Mouse (Mus musculus) embryonic facial prominence, embryonic 13.5 days (tissue): ENCODE data around the gene Olfr1240. TPM values are rescaled to one million over a fixed set of nuclear protein-coding genes. Genes with fewer than 3 reads are reported as not detected.

Experiments used
- ATAC-seq: fragments of 200-750 bp; cut with Nextera tagmentation; 2 replicates; pipeline ENCODE4 v1.8.0; 2017; ENCODE audit warnings: low read depth; ENCODE audit not compliant: insufficient number of reproducible peaks, insufficient read depth, low FRiP score, low TSS enrichment
- H3K27ac ChIP-seq: fragments of 300-500 bp; sonication (generic); 2 replicates; pipeline ENCODE4 v1.5.1; 2015; ENCODE audit warnings: moderate library complexity, mild to moderate bottlenecking, inconsistent platforms
- H3K27me3 ChIP-seq: fragments of 300-500 bp; sonication (generic); 2 replicates; pipeline ENCODE4 v1.6.1; 2015; ENCODE audit warnings: mild to moderate bottlenecking, inconsistent platforms
- H3K36me3 ChIP-seq: fragments of 300-500 bp; sonication (generic); 2 replicates; pipeline ENCODE4 v1.6.1; 2015; ENCODE audit warnings: mild to moderate bottlenecking, inconsistent platforms
- H3K4me1 ChIP-seq: fragments of 300-500 bp; sonication (generic); 2 replicates; pipeline ENCODE4 v1.6.1; 2015; ENCODE audit warnings: inconsistent platforms
- H3K4me2 ChIP-seq: fragments of 300-500 bp; sonication (generic); 2 replicates; pipeline ENCODE4 v1.6.1; 2015; ENCODE audit warnings: moderate library complexity, mild to moderate bottlenecking, inconsistent platforms
- H3K4me3 ChIP-seq: fragments of 300-500 bp; sonication (generic); 2 replicates; pipeline ENCODE4 v1.5.1; 2015; ENCODE audit warnings: mild to moderate bottlenecking, inconsistent platforms
- H3K9ac ChIP-seq: fragments of 300-500 bp; sonication (generic); 2 replicates; pipeline ENCODE4 v1.6.1; 2015; ENCODE audit warnings: mild to moderate bottlenecking, inconsistent platforms
- H3K9me3 ChIP-seq: fragments of 300-500 bp; sonication (generic); 2 replicates; pipeline ENCODE4 v1.6.1; 2016; ENCODE audit warnings: inconsistent platforms
- WGBS: fragments of 180-500 bp; shearing (Covaris S2); methylation state at CpG from one replicate; pipeline ENCODE4 v1.1.7; 2015; ENCODE audit warnings: mixed read lengths; 5-methylcytosine and 5-hydroxymethylcytosine counted together
- polyA plus RNA-seq: library from polyadenylated mRNA; unstranded; fragments of >200 nt; fragmentation: Nextera tagmentation; extraction: Ambion mirVana; gene quantifications from 2 replicates; pipeline ENCODE4 v1.2.1, GENCODE M21; 2015

The Olfr1240 gene
- polyA plus RNA-seq, result not detected in 2 replicates

DNA sequence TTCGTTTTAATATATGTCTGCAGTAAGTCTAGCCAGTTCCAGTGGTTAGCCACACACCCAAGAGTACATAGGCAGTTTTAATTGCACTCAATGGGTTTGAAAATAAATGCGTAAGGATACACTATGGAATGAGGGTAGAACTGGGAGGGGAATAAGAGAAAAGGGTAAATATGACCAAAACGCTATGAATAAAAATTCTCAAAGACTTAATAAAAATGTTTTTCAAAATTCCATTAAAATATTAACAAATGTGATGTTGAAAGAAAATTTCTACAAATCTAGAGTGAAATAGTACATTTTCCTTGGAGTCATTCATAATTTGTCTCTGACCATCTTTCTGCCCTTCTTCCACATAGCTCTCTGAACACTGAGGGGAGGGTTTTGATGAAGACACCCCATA lies at the start of gene Olfr1240:
Gene Olfr1240, minus strand, starts transcription at position 101 of the 400 bp plus-strand sequence.
- 82% methylated on average over 3 of the region's 3 CpGs for WGBS
- no peaks in the 10 kb centered on the region for H3K4me1 ChIP-seq
- no peak within 1 kb of the TSS for H3K9ac ChIP-seq
- no peaks in the 10 kb centered on the region for H3K36me3 ChIP-seq
- H3K4me3 ChIP-seq, result no peak within 1 kb of the TSS
- H3K4me2 ChIP-seq, result no peak within 1 kb of the TSS
- ATAC-seq, result no peak
- H3K27ac ChIP-seq, result no peak within 1 kb of the TSS
- H3K9me3 ChIP-seq, result no peaks in the 10 kb centered on the region
- no peaks in the 10 kb centered on the region for H3K27me3 ChIP-seq

DNA sequence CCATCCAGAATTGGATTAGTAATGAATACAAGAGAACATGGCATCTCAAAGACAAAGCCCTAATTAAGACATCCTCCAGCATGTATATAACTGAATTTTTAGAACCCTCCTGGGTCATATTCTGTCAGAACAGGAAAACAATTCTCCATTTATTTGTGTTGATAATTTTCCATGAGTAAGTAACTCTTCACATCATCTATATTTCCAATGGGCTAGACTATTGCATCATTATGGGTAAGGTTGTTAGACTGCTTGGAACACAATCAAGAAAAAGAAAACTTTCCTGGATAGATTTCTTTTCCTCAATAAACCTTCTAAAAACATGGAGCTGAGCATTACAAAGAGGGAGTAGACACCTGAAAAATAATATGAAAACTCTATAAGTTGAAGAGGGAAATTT lies 44.2 kb upstream of the Olfr1240 start, which contains the start of gene Olfr1241:
Gene Olfr1241, minus strand, starts transcription at position 101 of the 400 bp plus-strand sequence.
- no peak for ATAC-seq
- Histone ChIP-seq H3K9me3 (no peaks in the 10 kb centered on the region), H3K36me3 (no peaks in the 10 kb centered on the region), H3K27me3 (no peaks in the 10 kb centered on the region), H3K4me1 (no peaks in the 10 kb centered on the region), H3K4me2 (no peak within 1 kb of the TSS), H3K4me3 (no peak within 1 kb of the TSS), H3K9ac (no peak within 1 kb of the TSS), H3K27ac (no peak within 1 kb of the TSS)

DNA sequence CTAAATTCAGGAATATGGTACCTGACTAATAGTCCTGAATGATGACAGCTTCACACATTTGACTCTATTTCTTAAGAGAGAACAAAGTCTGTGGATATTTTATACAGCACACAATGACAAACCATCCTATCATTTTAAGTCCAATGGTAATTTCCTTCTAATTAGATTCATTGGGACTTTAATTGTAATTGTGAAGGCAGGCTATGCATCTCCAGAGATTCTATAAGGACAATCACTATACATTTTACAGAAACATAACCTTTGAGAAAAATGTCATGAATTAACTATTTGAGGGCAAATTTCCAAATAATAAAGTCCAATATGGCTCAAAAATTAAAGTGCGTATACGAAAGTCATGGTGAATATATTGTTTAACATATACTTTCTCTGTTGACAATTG lies 22.5 kb downstream of the Olfr1240 start, which contains the start of gene Olfr1239:
Gene Olfr1239, minus strand, starts transcription at position 101 of the 400 bp plus-strand sequence.
- H3K9ac ChIP-seq, result no peak within 1 kb of the TSS
- H3K4me3 ChIP-seq, result no peak within 1 kb of the TSS
- 93% methylated on average over 2 of the region's 2 CpGs for WGBS
- no peaks in the 10 kb centered on the region for H3K27me3 ChIP-seq
- ATAC-seq, result no peak
- no peaks in the 10 kb centered on the region for H3K4me1 ChIP-seq
- H3K4me2 ChIP-seq, result no peak within 1 kb of the TSS
- no peaks in the 10 kb centered on the region for H3K36me3 ChIP-seq
- no peaks in the 10 kb centered on the region for H3K9me3 ChIP-seq
- H3K27ac ChIP-seq, result no peak within 1 kb of the TSS

DNA sequence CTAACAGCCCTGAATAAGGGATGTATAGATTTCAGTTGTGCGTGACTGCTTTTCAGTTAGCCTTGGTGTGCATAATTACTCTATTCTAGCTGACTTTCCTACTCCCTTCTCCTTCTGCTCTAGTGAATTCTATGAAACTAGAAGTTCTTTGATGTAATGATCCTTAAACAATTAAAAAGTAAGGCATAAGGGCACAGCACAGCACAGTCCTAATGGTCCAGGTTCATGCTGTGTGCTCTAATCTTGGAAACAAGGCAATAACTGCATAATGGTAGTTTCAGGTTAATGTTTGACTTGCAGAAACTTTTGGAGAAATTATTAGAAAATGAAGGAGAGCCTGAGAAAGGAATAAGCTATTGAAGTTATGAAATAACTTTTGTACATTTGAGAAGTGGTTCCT lies 28.2 kb downstream of the Olfr1240 start:
- no peaks in the 10 kb centered on the region for H3K4me1 ChIP-seq
- H3K27me3 ChIP-seq, result no peaks in the 10 kb centered on the region
- ATAC-seq, result no peak
- no peaks in the 10 kb centered on the region for H3K36me3 ChIP-seq
- no peak overlapping the region for H3K4me2 ChIP-seq
- H3K27ac ChIP-seq, result no peak overlapping the region
- H3K4me3 ChIP-seq, result no peak overlapping the region
- H3K9me3 ChIP-seq, result no peaks in the 10 kb centered on the region
- no peak overlapping the region for H3K9ac ChIP-seq
- 85% methylated on average over 1 of the region's 1 CpGs for WGBS

DNA sequence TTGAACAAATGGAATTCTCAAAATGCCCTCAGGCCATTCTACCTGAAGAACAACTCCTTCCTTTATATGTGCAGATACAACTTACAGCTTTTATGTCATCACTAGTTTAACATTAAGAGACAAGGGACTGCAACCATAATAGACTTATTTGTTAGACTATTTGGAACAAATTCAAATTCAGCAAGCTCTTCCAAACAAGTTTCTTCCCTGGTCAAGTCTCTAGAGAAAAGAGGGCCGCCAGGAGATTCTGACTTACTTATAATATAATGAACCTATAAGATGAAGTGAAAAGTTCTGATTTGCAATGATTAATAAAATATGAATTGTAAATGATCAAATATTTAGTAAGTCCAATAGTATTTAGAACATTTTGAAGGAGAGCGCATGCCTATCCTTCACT lies 33.2 kb downstream of the Olfr1240 start, which contains the start of gene Olfr1238:
Gene Olfr1238, minus strand, starts transcription at position 101 of the 400 bp plus-strand sequence.
- no peak for ATAC-seq
- H3K9ac ChIP-seq, result no peak within 1 kb of the TSS
- 91% methylated on average over 2 of the region's 2 CpGs for WGBS
- no peaks in the 10 kb centered on the region for H3K9me3 ChIP-seq
- H3K4me1 ChIP-seq, result no peaks in the 10 kb centered on the region
- no peak within 1 kb of the TSS for H3K4me3 ChIP-seq
- H3K27ac ChIP-seq, result no peak within 1 kb of the TSS
- H3K36me3 ChIP-seq, result no peaks in the 10 kb centered on the region
- H3K27me3 ChIP-seq, result no peaks in the 10 kb centered on the region
- no peak within 1 kb of the TSS for H3K4me2 ChIP-seq

DNA sequence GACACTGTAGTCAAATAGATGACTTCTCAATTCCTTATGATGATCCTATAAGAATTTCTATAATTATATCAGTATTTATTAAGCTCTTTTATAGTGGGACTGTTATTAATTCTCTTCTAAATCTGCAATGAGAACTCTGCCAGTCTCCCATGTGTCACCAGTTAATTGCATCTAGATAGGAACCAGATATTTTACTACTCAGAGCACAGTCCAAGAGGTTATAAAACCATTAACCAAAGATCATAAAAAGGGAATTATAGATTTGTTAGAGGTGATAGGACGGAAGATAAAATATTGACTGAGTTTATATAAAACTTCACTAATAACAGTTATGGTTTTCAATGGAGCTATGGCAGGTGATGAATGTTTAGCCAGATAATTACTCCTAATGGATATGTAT lies 41.9 kb downstream of the Olfr1240 start:
- Histone ChIP-seq H3K4me3 (no peak overlapping the region), H3K9ac (no peak overlapping the region), H3K4me1 (no peaks in the 10 kb centered on the region), H3K9me3 (no peaks in the 10 kb centered on the region), H3K27ac (no peak overlapping the region), H3K4me2 (no peak overlapping the region), H3K27me3 (no peaks in the 10 kb centered on the region), H3K36me3 (no peaks in the 10 kb centered on the region)
- no peak for ATAC-seq
- WGBS, result 84% methylated on average over 1 of the region's 1 CpGs

Other genes starting within 250 kb of the Olfr1240 start
- not detected in 2 replicates for gene Olfr1226, start 243.0 kb downstream of the Olfr1240 start, polyA plus RNA-seq
- gene Olfr1228, start 188.9 kb downstream of the Olfr1240 start, polyA plus RNA-seq, result not detected in 2 replicates
- gene Olfr1229, start 155.0 kb downstream of the Olfr1240 start, polyA plus RNA-seq, result not detected in 2 replicates
- gene Olfr1230, start 145.7 kb downstream of the Olfr1240 start, polyA plus RNA-seq, result not detected in 2 replicates
- not detected in 2 replicates for gene Olfr1231, start 135.9 kb downstream of the Olfr1240 start, polyA plus RNA-seq
- gene Olfr1232, start 113.3 kb downstream of the Olfr1240 start, polyA plus RNA-seq, result not detected in 2 replicates
- gene Olfr1233, start 100.6 kb downstream of the Olfr1240 start, polyA plus RNA-seq, result not detected in 2 replicates
- gene Olfr1234, start 78.1 kb downstream of the Olfr1240 start, polyA plus RNA-seq, result not detected in 2 replicates
- gene Olfr1238, start 33.3 kb downstream of the Olfr1240 start, polyA plus RNA-seq, result not detected in 2 replicates
- not detected in 2 replicates for gene Olfr1239, start 22.6 kb downstream of the Olfr1240 start, polyA plus RNA-seq
- not detected in 2 replicates for gene Olfr1241, start 44.1 kb upstream of the Olfr1240 start, polyA plus RNA-seq
- gene Olfr1242, start 55.3 kb upstream of the Olfr1240 start, polyA plus RNA-seq, result not detected in 2 replicates
- gene Olfr1243, start 88.5 kb upstream of the Olfr1240 start, polyA plus RNA-seq, result not detected in 2 replicates
- gene Olfr1245, start 135.4 kb upstream of the Olfr1240 start, polyA plus RNA-seq, result not detected in 2 replicates
- not detected in 2 replicates for gene Olfr1246, start 150.2 kb upstream of the Olfr1240 start, polyA plus RNA-seq
- not detected in 2 replicates for gene Olfr1247, start 171.1 kb upstream of the Olfr1240 start, polyA plus RNA-seq
- gene Olfr1248, start 175.2 kb upstream of the Olfr1240 start, polyA plus RNA-seq, result not detected in 2 replicates
- gene Olfr1249, start 192.0 kb upstream of the Olfr1240 start, polyA plus RNA-seq, result not detected in 2 replicates
- gene Olfr1250, start 218.5 kb upstream of the Olfr1240 start, polyA plus RNA-seq, result not detected in 2 replicates
- not detected in 2 replicates for gene Olfr1251, start 228.9 kb upstream of the Olfr1240 start, polyA plus RNA-seq